1 mouse cellular context compared by ENCODE assay signal in the genomic region with DNA sequence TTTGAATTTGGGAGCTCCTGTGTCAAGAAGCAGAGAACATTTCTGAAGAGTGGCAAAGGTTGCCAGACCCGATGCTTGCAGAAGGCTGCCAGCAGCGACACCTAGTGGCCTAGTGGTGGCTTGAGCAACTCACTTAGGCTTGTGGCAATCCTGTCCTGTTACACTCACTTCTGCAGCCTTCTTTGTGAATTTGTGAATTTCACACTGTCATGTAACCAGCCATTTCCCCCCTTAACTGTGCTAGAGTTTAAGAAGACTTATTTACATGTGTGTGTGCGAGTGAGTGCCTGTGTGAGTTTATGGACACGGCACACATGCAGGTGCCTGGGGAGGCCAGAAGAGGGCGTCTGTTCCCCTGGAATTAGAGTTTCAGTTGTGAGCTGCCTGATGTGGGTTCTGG.
TF ChIP-seq lines count a peak whose summit lies in the region.

No protein-coding gene starts in this region.

TF ChIP-seq in MEL, 35 proteins besides CTCF, POLR2A, EP300 and RAD21 (continued from another document):
- TF ChIP-seq CHD2 (IDR thresholded peaks at IDR 0.05; ENCODE audit: low read length) (no peak), ZMIZ1 (IDR thresholded peaks at IDR 0.05; ENCODE audit: low read depth, low read length) (no peak), KAT2A (conservative IDR thresholded peaks at IDR 0.05; ENCODE audit: low read depth, low read length) (no peak), RCOR1 (IDR thresholded peaks at IDR 0.05; ENCODE audit: low read depth, low read length) (0 out of 2 replicates have a peak, but pooled peaks have one; percentile 26)
TF ChIP-seq in MEL: peak in this region for 13.
